Mouse (Mus musculus): ENCODE results near the gene Scamp4. TPM values are rescaled to one million over a fixed set of nuclear protein-coding genes. Genes with fewer than 3 reads are reported as not detected.

Scamp4 gene
- polyA plus RNA-seq, 1 experiment: 63.9 TPM

DNA sequence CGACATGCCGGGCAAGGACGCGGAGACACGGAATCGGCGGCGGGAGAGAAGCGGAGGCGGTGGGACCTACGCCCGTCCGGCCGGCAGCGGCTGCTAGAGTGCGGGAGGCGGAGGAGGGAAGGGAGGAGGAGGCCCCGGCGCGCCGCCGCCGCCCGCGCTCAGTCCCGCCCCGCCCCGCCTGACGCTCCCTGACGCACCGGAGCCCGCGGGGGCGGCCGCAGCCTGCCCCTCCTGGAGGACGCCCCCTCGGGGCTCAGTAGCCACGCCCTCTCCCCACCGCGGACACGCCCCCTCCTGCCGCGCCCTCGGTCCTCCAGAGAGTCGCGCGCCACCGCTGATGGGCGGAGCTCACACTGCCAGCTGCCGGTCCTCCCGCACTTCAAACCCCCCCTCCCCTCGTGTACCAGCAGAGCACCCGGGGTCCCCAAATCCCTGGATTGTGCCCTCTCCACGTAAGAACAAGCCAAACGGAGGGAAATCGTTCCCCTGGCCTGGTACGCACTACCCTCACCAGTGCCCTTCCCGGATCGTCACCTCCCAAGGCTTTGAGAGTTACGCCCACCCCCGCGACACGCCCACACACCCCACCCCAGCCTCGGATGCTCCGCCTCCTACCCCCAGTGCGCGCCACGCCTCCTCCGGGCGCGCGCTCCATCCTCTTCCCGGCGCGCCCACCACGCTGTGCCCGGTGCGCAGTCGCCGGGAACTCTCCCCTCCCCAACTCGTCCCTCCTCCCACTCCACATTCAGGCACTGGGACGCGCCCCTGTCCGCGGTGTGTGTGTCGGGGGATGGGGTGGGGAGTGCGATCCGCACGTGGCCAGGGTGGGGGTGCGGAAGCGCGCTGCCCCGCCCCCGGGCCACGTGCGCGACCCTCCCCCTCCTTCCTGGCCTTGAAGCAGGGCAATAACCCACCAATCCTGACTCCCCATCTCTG lies 25.2 kb upstream of the Scamp4 start, which contains the start of gene Klf16:
Klf16 (minus strand) TSS at position 127 of the 936 bp plus-strand sequence.
- TF ChIP-seq POLR2A (IDR thresholded peaks at IDR 0.05; ENCODE audit: extremely low read depth, insufficient read depth, low read length): no peak
- TF ChIP-seq CTCF (IDR thresholded peaks at IDR 0.05; ENCODE audit: extremely low read depth, insufficient read depth, low read length): no peak
- Histone ChIP-seq H3K4me1 (ENCODE audit: control insufficient read depth, insufficient read depth, low read length) (peaks cover 4% of the 10 kb centered on the region; the same call in 1 of the 2 replicates), H3K27ac (ENCODE audit: insufficient read depth, low read length) (peak within 1 kb of the TSS; percentile 96), H3K4me3 (ENCODE audit: insufficient read depth, low read length) (peak within 1 kb of the TSS; percentile 63)

DNA sequence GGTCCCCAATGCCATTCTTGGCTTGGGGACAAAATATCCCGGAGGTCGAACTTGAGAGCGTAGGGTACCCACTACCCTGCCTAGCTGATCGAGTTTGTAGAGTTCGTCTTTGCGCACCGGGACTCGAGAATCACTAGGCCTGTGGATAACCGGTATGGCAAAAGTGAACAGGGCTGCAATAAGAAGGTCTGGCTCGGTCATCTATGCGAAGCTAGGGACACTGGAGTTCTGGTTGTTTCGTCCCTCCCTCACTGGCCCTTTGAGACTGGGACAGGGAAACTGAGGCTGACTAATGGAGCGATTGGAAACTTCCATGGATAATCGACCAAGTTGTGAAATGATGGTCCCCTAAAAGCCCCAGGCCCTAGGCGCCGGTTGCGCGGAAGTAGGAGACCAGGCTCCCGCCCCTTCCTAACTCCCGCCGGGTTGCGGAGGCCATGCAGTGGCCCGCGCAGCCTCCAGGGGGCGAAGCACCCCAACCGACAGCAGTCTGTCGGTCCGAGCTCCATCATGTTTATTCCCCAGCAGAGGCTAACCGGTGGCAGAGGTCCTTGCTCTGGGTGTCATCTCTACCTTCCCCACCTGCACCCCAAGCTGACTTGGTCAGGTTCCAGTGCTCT lies 24.4 kb upstream of the Scamp4 start:
- H3K27ac ChIP-seq (ENCODE audit: insufficient read depth, low read length): peak overlapping the region; percentile 47
- H3K4me1 ChIP-seq (ENCODE audit: control insufficient read depth, insufficient read depth, low read length): peaks cover 3% of the 10 kb centered on the region; the same call in 1 of the 2 replicates
- peak overlapping the region; percentile 63 for H3K4me3 ChIP-seq (ENCODE audit: insufficient read depth, low read length)
- TF ChIP-seq CTCF (IDR thresholded peaks at IDR 0.05; ENCODE audit: extremely low read depth, insufficient read depth, low read length) (peak; percentile 54), POLR2A (IDR thresholded peaks at IDR 0.05; ENCODE audit: extremely low read depth, insufficient read depth, low read length) (no peak)

DNA sequence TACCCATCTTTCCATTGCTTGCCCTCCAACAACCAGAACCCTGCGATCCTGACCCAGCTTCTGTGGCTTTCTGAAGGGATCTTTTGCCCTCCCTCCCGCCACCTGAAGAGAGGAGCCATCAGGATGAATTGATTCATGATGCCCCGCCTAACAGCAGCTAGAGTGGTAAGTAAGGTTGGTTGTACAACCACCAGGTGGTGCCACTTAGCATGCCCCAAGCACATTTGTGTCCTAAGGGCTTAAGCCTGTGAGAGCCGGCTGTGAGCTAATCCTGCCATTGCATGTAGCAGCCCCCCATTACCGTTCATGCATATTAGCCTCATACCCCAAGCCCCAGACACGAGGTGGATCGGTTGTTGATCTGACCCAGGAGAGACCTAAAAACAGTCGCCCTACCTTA lies 23.8 kb upstream of the Scamp4 start:
- Histone ChIP-seq H3K27ac (ENCODE audit: insufficient read depth, low read length) (no peak overlapping the region), H3K4me3 (ENCODE audit: insufficient read depth, low read length) (peak overlapping the region; percentile 63; the same call in 1 of the 2 replicates)

DNA sequence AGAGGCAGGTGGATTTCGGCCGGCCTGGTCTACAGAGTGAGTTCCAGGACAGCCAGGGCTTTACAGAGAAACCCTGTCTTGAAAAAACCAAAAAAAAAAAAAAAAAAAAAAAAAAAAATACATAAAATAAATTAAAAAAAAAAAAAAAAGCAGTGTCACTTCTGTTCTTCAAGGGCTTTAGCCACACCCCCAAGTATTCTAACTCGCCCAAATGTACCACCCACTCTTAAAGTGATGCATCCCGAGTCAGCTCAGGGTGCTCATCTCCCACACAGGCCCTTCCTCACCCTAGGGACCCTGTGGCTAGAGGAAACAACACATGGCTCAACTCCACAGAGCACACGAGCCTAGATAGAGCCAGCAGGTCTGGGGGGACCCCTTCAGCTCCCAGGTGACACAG lies 19.6 kb upstream of the Scamp4 start:
- TF ChIP-seq CTCF (IDR thresholded peaks at IDR 0.05; ENCODE audit: extremely low read depth, insufficient read depth, low read length): no peak
- no peak for TF ChIP-seq POLR2A (IDR thresholded peaks at IDR 0.05; ENCODE audit: extremely low read depth, insufficient read depth, low read length)
- H3K27ac ChIP-seq (ENCODE audit: insufficient read depth, low read length): no peak overlapping the region

More for the DNA sequence above, 23.8 kb upstream of the Scamp4 start:
- H3K4me1 ChIP-seq (ENCODE audit: control insufficient read depth, insufficient read depth, low read length): peaks cover 2% of the 10 kb centered on the region; the same call in 1 of the 2 replicates
- TF ChIP-seq POLR2A (IDR thresholded peaks at IDR 0.05; ENCODE audit: extremely low read depth, insufficient read depth, low read length) (no peak), CTCF (IDR thresholded peaks at IDR 0.05; ENCODE audit: extremely low read depth, insufficient read depth, low read length) (peak; percentile 50)

DNA sequence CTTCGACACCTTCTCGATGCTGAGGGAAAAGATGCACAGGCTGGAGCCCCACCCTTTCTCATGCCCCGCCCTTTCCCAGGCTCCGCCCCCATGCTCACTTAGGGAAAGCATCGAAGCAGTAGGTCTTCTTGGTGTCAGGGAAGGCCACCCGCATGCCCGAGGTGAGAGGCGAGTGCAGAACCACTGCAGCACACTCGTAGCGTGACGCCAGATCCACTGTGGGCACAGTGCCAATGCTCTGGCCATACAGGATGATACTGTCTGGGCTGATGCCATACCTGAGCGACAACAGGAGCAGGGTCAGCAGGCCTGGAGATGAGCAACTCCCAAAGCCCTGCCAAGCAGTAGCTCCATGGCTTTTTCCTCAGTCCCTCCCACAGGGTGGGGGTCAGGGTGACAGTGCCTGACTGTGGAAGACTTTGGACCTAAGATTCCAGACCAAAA lies 18.6 kb upstream of the Scamp4 start:
- peaks cover 8% of the 10 kb centered on the region for H3K4me1 ChIP-seq (ENCODE audit: control insufficient read depth, insufficient read depth, low read length)
- TF ChIP-seq POLR2A (IDR thresholded peaks at IDR 0.05; ENCODE audit: extremely low read depth, insufficient read depth, low read length) (no peak), CTCF (IDR thresholded peaks at IDR 0.05; ENCODE audit: extremely low read depth, insufficient read depth, low read length) (no peak)
- H3K4me3 ChIP-seq (ENCODE audit: insufficient read depth, low read length): no peak overlapping the region
- no peak overlapping the region for H3K27ac ChIP-seq (ENCODE audit: insufficient read depth, low read length)

More for the DNA sequence above, 19.6 kb upstream of the Scamp4 start:
- Histone ChIP-seq H3K4me1 (ENCODE audit: control insufficient read depth, insufficient read depth, low read length) (peaks cover 4% of the 10 kb centered on the region), H3K4me3 (ENCODE audit: insufficient read depth, low read length) (no peak overlapping the region)

DNA sequence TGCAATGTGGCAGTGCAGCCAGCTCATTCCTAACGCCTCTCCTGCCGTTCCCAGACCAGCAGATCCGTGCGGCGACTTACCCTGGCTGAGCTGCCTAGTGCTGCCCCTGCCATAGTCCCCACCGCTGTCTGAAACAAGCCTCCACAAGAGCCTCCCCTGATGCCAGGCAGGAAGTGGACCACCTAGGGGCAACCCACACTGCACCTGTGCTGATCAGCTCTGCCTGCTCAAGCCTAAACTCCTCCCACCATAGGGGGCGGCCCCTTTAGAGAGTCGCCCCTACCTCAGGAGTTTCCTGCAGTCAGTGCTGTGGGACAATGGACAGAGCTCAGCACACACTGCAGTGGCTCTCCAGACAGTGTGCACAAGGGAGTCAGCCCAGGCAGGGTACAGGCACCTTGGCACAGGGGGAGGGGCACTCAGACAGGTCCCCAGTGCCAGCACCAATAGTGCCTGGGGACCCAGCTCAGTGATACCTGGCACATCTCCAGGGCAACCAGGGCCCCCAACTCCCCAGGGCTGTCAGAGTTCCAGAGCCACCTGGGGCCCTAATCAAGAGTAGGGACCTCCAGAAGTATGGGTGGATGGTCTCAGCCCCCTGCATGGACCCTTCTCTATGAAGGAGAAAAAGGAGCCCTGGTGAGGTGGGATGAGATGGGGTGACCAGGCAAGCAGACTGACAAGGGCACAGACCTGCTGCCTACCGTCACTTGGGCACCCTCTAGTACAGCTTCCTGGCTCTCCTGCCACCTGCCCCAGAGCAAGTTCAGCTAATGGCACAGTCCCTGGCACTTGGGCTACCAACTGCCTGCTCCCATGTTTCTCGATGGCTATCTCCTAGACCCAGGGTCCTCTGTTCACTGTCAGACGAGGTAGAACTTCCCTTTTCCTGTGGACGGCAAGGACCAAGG lies 17.8 kb upstream of the Scamp4 start:
- Histone ChIP-seq H3K4me3 (ENCODE audit: insufficient read depth, low read length) (no peak overlapping the region), H3K27ac (ENCODE audit: insufficient read depth, low read length) (no peak overlapping the region), H3K4me1 (ENCODE audit: control insufficient read depth, insufficient read depth, low read length) (peaks cover 8% of the 10 kb centered on the region)
- TF ChIP-seq POLR2A (IDR thresholded peaks at IDR 0.05; ENCODE audit: extremely low read depth, insufficient read depth, low read length) (no peak), CTCF (IDR thresholded peaks at IDR 0.05; ENCODE audit: extremely low read depth, insufficient read depth, low read length) (no peak)

DNA sequence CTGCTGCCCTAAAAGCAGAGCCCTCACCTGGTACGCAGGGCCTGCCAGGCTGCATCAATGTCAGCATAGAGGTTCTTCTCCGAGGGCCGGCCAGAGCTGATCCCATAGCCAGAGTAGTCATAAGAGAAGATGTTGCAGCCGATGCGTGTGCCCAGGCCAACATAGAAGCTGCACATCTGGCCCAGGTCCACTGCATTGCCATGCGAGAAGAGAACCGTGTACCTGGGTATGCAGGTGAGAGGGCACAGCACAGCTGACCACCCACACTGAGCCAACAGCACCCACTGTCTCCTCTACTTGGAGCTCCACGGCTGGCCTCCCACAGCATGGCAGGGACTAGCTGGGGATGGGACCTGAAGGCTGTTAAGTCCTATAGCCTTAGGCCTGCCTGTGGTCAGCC lies 17.1 kb upstream of the Scamp4 start:
- Histone ChIP-seq H3K27ac (ENCODE audit: insufficient read depth, low read length) (no peak overlapping the region), H3K4me3 (ENCODE audit: insufficient read depth, low read length) (no peak overlapping the region), H3K4me1 (ENCODE audit: control insufficient read depth, insufficient read depth, low read length) (peaks cover 8% of the 10 kb centered on the region)
- TF ChIP-seq CTCF (IDR thresholded peaks at IDR 0.05; ENCODE audit: extremely low read depth, insufficient read depth, low read length) (no peak), POLR2A (IDR thresholded peaks at IDR 0.05; ENCODE audit: extremely low read depth, insufficient read depth, low read length) (no peak)

DNA sequence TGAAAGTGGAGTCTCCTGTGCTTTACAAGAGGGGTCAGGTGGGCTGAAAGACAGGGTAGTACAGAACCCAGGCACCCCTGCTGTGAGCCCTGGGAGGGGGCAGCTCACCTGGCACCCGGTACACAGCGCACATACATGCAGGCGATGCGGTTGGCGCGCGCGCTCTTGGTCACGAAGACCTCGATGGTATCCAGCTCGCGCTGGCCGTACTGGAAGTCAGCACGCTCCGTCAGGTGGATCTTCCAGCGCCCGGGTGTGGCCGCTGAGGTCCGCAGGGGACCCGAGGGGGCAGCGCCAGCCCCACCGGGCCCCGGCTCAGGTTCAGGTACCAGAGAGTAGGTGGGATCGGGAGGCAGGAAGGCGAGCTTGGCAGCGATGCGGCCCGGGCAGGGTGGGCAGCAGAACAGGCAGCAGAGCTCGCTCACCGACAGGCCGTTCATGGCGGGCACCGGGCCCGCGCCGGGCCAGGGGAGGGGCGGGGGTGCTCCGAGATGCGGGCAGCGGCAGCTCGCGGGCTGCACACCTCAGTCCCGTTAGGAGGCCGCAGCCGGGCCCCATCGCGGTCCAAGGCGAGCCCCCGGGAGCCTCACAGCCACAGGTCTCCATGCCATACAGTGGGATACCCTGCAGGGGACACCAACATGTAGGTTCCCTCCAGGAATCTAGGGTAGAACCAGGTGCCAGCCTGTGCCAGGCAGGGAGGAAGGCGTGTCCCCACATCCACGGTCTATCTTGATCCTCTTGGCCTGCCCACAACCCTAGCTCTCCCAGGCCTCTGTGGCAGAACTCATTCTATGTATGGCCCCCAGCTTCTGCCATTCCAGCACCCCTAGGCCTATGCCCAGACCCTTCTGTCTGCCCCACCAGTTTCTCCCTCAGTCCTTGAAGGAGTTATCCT lies 16.0 kb upstream of the Scamp4 start:
- TF ChIP-seq CTCF (IDR thresholded peaks at IDR 0.05; ENCODE audit: extremely low read depth, insufficient read depth, low read length) (no peak), POLR2A (IDR thresholded peaks at IDR 0.05; ENCODE audit: extremely low read depth, insufficient read depth, low read length) (no peak)
- H3K27ac ChIP-seq (ENCODE audit: insufficient read depth, low read length): peak overlapping the region; percentile 63
- no peak overlapping the region for H3K4me3 ChIP-seq (ENCODE audit: insufficient read depth, low read length)
- H3K4me1 ChIP-seq (ENCODE audit: control insufficient read depth, insufficient read depth, low read length): peaks cover 8% of the 10 kb centered on the region

All from cortical plate, adult 2 months (tissue).